Mouse (Mus musculus) thymus, postnatal 10 days (tissue): ENCODE measurements around the gene Tenm3.

Experiments
- DNase-seq, 2 experiments: peaks; one replicate each; pipeline ENCODE4 v3.0.0; 2021; ENCODE audit warnings: low spot score in 2 of 2

Tenm3 gene

DNA sequence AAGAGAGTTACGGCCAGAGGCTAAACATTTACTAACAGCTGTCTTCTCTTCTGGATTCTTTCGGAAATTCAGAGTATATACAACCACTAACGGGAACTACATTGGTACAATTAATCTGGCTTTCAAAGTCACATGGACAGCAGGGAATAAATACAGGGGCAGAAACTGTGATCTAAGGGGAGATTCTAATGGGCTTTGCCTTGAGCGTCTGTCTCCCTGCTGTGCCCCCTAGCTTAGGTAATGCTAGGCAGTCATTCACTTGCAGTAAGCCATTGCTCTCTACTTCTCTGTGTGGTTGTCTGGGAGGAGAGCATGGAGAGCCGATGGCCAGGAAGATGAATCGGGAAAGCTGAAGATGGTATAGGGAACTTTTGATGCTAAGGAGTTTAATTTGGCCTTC is 264.0 kb downstream of the Tenm3 start:
- no peak for DNase-seq

DNA sequence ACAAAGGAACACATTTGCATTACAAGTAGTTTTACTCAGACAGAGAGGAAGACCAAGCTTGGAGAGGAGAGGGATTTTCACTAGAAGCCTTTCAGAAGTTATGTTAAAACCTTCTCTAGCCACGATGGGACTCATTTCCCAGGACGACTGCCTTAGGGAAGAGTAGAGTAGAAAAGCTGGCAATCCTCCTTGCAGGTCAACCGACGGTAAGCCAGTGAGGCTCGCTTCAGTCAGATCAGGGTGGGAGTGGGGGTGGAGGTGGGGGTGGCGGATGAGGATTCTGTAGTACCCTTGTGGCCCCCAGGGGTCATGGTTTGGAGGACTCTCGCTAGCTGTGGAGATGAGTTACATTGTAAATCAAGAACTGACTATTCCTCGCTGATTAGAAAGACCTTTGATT is 264.6 kb downstream of the Tenm3 start:
- DNase-seq = no peak

- no peak for DNase-seq
Observed at GRCm38 (mm10) chr8:48572941-48573340, 270.8 kb downstream of the Tenm3 start.

DNA sequence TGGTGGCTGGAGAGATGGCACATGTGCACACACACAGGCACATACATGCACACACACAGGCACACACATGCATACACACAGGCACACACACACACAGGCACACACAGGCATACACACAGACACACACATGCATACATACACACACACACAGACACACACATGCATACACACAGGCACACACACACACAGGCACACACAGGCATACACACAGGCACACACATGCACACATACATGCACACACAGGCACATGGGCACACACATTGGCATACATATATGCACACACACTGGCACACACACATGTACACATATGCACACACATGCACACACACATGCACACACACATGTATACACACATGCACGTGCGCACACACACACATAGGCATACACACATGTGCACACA is 271.4 kb downstream of the Tenm3 start:
- DNase-seq = no peak

- DNase-seq = no peak
Observed at GRCm38 (mm10) chr8:48568608-48569007, 275.1 kb downstream of the Tenm3 start.

DNA sequence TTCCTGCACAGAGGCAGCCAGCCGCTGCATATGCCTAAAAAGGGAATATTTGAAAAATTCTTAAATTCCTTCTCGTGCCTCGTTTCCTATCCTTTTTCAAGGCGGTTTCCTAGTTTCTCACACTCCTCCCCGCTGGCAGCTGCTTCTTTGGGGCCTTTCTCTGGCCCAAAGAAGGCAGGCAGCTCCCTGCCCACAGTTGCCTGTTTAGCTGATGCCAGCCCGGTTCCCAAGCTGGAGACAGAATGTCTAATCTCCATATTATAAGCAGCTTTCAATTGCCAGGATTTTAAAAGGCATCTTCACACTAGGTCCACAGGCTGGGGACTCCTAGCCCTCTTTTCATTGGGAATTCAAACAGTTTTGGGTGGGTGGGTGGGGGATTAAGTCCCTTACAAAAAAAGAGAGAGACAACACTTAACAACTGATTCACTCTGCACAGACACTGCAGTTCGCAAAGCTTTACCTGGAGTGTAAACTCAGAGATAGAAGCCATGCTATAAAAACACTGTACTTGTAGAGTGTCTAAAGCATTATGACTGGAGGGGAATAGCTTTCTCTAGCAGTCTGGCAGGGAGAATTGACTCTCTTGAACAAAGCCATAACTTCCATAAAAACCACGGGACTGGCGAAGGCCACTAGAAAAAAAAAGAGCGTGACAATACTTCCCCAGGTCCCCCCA is 275.7 kb downstream of the Tenm3 start:
- DNase-seq = no peak

- no peak for DNase-seq
Observed at GRCm38 (mm10) chr8:48560227-48560626, 283.5 kb downstream of the Tenm3 start.

DNA sequence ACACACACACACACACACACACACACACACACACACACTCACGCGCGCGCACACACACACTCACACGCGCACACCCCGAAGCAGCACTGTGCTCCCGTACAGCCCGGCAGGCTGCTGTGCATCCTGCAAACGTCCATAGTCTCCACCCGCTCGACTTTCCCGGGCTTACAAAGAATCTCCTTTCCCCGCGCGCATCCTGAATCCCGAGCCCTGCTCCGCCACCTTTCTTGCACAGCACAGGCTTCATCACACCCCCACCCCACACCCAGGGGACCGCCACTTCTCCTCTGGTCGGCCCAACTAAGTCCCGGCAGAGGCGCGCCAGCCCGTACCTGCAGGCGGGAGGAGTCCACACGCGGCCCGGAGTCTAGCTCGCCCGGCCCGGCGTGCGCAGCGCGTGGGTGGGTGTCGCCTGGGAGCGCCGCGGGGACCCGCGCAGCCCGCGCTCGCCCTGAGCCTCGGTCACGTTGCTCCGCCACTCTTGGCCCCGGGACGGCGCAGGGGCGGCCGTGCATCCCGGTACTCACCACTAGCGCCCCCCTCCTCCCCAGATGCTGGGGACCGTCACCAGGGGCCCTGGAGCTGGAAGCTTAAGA is 288.1 kb downstream of the Tenm3 start:
- DNase-seq = no peak

DNA sequence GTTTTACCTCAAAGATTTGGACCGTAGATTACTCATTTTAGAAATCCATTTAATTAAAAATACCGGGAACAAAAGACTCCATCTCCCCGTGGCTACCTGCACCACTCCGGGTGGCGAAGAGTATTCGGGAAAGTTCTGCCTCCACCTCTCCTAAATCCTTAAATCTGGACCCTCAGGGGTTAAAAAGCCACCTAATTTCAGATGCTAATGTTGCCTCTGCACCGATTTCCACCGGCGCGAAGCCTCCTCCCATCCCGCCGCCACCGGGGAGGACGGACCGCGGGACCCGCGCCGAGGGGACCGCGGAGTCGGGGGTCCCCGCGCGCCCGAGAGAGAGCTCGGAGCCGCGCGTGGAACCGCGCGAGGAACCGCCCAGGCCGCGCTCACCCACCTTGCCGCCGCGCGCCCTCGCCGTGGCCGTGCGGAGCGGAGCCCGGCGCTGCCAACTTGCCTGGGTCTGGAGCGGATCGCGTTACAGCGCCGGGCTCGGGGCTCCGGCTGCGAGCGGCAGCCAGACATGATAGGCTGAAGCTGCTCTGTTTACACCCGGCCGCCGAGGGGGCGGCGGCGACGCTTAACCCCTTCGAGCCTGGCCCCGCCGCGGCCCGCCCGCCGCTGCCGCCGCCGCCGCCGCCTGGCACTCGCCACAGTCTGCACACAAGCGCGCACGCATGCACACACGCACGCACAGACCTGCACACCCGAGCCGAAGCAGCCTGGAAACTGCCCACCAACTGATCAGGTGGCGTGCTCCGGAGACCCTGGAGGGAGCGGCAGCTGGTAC is 288.8 kb downstream of the Tenm3 start:
- DNase-seq = peak in 1 of 2 experiments; percentile 6

GRCm38 (mm10) chr8:48553791-48554288 is 289.9 kb downstream of the Tenm3 start:
- no peak for DNase-seq

DNA sequence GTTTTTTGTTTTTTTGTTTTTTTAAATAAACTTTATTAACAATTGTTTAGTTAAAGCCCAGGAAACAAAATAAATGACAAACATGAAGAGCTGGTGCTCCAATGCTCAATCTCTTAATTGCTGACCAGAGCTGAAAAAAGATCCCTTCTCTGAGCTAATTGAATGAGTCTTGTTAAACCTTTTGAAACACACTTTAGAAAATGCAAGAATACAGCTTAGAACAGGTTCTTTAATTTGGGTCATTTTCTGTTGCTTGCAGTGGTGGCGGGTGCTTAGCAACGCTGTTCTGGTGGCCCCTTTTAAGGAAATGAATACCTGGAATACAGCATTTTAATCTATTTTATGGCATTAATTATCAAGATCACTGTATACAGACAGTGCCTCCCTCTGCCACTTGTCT is 291.4 kb downstream of the Tenm3 start:
- no peak for DNase-seq

- DNase-seq = no peak
Observed at GRCm38 (mm10) chr8:48551370-48551769, 292.4 kb downstream of the Tenm3 start.

DNA sequence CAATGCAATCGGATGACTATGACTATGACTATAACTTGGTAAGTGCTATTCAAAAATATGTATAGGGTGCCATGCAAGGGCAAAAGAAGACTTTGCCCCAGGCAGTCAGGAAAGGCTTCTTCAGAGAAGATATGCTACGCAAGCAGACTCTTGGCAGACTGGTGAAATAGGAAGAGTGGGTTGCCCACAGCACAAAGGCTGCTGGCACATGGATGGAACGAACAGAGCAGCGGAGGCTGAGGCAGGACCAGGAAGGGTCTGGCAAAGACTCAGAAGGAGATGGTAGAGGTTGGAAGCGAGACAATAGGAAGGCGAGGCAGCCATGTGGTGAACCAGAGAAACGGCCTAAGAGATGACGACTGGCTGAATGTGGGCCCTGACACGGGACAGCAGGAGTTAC is 294.8 kb downstream of the Tenm3 start:
- DNase-seq = no peak

DNA sequence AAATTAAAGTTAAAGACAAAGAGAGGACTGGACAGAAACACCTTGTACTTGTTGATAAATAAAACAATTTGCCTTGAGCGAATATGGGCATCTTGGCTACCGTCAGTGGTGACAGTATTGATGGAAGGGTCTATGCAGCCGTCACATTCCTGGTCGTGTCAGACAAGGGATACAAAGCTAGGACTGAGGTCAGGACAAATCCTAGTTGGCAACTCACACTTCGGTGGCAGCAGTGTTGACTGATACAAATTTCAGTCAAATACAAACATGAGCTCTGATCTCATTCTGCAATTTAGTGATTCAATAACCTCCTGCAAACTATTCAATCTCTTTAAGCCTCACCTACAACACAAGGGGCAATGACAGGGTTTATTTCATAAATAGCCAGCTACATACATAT is 298.1 kb downstream of the Tenm3 start:
- no peak for DNase-seq

DNA sequence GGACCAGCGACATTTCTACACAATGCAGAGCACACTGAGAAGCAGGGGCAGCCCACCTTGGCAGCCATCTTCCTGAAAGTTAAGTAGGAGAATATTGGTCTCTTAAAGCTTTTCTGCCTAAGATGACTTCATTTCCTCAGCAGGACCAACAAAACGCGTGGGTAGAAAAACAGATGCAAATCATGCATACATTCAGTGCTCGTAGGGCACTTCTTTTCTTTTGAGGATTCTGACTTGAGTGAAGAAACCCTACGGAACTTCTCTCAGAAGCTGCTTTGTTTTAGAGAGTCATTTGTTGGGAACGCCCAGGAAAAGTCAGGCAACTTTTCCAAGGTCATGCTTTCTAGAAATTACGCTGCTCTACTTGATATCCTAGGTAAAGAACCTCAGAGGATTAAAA is 298.9 kb downstream of the Tenm3 start:
- DNase-seq = no peak

DNA sequence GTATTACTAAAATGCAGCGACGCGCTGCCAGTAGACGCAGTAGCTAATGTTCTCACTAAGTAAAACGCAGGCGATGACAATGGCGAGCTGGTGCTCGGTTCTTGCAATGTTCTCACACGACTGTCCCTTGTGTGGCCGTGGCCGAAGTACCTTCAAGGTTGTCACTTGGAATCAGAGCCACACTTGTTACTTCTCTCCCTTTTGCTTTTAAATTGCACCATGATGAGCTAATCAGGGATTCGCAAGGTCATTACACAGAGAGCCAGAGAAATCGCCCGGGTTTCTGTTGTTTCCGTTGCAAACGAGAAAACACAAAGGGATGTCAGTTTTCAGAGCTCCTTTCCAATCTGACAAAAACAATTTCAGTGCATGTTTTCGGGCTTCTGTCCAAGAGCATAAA is 301.6 kb downstream of the Tenm3 start:
- DNase-seq = no peak

- DNase-seq = no peak
Observed at GRCm38 (mm10) chr8:48540894-48541293, 302.9 kb downstream of the Tenm3 start.

DNA sequence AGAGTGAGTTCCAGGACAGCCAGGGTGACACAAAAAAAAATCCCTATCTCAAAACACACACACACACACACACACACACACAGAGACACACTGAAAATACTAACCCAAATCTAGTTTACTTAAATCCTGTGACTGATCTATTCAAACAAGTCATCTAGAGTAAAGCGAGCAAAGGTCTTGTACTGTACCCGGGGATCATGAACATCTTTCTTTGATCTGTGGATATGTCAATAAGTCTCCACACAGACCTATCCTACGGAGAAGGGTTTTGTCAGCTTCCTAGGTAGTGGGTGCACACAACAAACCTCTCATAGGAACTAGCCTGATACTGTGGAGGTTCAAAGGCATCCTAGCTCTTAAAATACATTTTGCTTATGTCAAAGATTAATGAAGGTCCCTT is 307.9 kb downstream of the Tenm3 start:
- no peak for DNase-seq

GRCm38 (mm10) chr8:48531795-48532194 is 312.0 kb downstream of the Tenm3 start:
- DNase-seq = no peak

DNA sequence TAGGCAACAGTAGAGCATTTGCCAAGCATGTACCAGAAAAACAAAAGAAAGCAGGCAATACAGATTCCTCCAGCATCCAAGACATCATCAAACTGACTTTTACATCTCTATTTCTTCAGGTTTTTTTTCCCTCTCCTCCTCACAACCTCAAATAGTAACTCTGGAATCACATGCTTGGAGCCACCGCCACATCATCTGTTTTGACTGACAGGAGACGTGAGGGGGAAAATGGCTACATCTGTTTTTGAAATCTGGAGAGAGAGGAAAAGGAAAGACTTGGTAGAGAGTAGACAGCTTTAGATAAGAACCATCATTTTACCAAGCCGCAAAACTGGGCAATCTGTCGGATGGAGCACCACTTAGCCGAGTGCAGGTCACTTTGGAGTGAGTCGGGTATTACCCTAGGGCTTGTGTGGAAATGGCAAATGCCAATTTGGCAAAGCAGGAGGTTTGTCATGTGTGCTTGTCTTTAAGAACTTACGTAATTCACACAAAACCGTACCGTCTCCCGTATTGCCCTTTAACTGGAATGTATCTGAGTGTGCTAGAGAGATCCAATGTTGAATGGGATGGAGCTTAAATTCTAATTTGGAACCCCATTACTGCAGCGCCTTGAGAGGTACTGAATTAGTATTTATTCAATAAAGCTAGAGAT is 312.7 kb downstream of the Tenm3 start:
- no peak for DNase-seq

DNA sequence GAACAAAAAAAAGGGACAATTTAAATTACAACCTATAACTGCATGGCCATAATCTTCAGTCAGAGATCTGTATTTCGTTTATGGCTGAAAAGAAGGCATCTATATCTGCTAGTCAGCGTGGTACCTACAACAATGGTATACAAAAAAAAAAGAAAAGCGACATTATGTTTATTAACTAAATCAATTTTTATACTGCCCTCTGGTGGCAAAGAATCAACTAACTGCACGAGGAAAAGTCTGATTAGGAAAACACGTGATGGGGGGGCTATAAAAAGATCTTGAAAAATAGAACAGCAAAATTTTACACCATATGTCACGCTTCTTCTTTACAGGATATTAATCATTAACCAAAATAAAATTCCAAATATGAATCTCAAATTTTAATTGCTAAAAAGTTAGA is 316.3 kb downstream of the Tenm3 start:
- DNase-seq = no peak

DNA sequence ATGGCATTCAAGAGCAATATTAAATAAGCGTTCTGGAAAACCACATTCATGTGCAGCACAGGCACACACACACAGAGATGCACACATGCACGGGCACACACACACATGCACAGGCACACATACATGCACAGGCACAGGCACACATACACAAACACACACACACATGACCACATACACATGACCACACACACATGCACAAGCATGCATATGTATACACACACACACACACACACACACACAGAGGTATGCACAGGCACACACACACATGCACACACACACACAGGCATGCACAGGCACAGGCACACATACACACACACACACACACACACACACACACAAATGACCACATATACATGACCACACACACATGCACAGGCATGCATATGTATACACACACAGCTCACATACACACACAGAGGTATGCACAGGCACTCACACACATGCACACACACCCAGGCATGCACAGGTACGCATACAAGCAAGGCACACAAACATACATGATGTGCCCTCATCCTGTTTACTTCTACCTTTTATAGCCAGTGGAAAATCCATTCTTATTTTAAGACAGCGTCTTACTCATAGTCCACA is 321.1 kb downstream of the Tenm3 start:
- no peak for DNase-seq
